Mouse (Mus musculus) embryonic fibroblast, embryonic 13.5 days (primary cell): Measurements from ENCODE around the gene Cdca3. TPM values are rescaled to one million over a fixed set of nuclear protein-coding genes. Genes with fewer than 3 reads are reported as not detected.
A peak's percentile ranks its signal among the peaks of the same experiment; 100 is the strongest.
"Not testable (repeated sequence)": the region's sequence is repeated elsewhere in the genome, so short reads cannot be mapped to it uniquely, and the experiment has no call there.

Experiments
- H3K27ac ChIP-seq: 2 replicates; pipeline ENCODE4 v1.5.1; 2012; ENCODE audit warnings: low read length, control low read depth, inconsistent platforms; ENCODE audit not compliant: insufficient read depth
- H3K4me1 ChIP-seq: 2 replicates; pipeline ENCODE4 v1.6.1; 2011; ENCODE audit warnings: low read length; ENCODE audit not compliant: control insufficient read depth, insufficient read depth
- H3K4me3 ChIP-seq: 2 replicates; pipeline ENCODE4 v1.5.1; 2011; ENCODE audit warnings: mild to moderate bottlenecking, control low read depth, low read length; ENCODE audit not compliant: insufficient read depth
- CTCF ChIP-seq: IDR thresholded peaks from 2 replicates; pipeline ENCODE4 v1.5.1; 2011; ENCODE audit warnings: mild to moderate bottlenecking, control low read depth, low read length, moderate library complexity, borderline replicate concordance; ENCODE audit not compliant: insufficient read depth
- POLR2A ChIP-seq: IDR thresholded peaks from 2 replicates; pipeline ENCODE4 v1.6.1; 2011; ENCODE audit warnings: low read depth, mild to moderate bottlenecking, control low read depth, low read length, moderate library complexity
- polyA plus RNA-seq: library from polyadenylated mRNA; stranded (reverse); fragments of >200 nt; gene quantifications from 2 replicates; pipeline ENCODE4 v1.2.4, GENCODE M21; 2011; ENCODE audit warnings: low read depth; ENCODE audit not compliant: missing spikeins, insufficient read length

Gene Cdca3
- polyA plus RNA-seq, 1 experiment: 61.1 TPM

DNA sequence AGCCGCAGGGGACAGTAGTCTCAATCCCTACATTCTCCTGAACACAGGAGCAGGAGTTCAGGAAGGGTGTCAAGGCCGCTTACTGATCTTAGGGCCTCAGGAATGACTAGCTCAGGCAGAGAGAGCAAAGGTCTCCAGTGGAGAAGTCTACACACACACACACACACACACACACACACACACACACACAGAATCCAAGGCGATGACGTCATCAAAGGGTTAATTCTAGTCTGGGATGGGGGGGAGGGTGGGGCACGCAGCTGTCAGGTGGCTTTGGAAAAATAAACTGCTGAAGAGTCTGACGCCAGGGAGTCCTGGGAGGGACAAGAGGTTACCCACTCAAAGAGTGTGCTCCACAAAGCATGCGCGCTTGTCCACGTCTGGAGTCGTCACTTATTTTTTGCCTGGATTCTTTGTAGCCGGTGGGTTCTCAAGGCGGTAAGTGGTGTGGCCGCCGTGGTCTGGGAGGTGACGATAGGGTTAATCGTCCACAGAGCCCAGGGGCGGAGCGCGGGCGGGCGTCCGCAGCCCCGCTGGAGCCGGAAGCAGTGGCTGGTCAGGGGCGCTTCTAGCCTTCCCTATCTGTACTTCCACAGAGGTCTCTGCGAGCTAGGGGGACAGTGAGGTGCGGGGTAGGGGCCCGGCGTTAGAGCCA lies 20.9 kb upstream of the Cdca3 start, which contains the start of gene Spsb2:
Gene Spsb2 (plus strand): TSS at position 304 of the 655 bp plus-strand sequence.
- TF ChIP-seq CTCF: no peak
- peak; percentile 63 for TF ChIP-seq POLR2A
- H3K27ac ChIP-seq: peak within 1 kb of the TSS; percentile 94
- peak within 1 kb of the TSS; percentile 76 for H3K4me3 ChIP-seq
- peaks cover 8% of the 10 kb centered on the region for H3K4me1 ChIP-seq

DNA sequence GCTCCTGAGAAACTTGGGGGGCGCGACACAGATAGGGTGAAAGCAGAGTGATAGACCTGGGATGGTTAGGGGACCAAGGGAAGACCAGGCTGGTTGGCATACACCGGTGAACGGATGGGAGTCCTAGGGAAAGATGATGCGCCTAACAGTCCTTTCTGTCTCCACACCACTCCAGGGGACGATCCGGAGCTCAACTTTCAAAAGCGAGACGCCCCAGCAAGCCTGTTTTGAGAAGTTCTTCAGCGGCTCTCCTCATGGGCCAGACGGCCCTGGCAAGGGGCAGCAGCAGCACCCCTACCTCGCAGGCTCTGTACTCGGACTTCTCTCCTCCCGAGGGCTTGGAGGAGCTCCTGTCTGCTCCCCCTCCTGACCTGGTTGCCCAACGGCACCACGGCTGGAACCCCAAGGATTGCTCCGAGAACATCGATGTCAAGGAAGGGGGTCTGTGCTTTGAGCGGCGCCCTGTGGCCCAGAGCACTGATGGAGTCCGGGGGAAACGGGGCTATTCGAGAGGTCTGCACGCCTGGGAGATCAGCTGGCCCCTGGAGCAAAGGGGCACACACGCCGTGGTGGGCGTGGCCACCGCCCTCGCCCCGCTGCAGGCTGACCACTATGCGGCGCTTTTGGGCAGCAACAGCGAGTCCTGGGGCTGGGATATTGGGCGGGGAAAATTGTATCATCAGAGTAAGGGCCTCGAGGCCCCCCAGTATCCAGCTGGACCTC lies 20.1 kb upstream of the Cdca3 start:
- TF ChIP-seq CTCF: peak; percentile 58
- TF ChIP-seq POLR2A: peak; percentile 65; the same call in 1 of the 2 replicates
- Histone ChIP-seq H3K27ac (peak overlapping the region; percentile 91), H3K4me1 (peaks cover 8% of the 10 kb centered on the region), H3K4me3 (peak overlapping the region; percentile 76)

DNA sequence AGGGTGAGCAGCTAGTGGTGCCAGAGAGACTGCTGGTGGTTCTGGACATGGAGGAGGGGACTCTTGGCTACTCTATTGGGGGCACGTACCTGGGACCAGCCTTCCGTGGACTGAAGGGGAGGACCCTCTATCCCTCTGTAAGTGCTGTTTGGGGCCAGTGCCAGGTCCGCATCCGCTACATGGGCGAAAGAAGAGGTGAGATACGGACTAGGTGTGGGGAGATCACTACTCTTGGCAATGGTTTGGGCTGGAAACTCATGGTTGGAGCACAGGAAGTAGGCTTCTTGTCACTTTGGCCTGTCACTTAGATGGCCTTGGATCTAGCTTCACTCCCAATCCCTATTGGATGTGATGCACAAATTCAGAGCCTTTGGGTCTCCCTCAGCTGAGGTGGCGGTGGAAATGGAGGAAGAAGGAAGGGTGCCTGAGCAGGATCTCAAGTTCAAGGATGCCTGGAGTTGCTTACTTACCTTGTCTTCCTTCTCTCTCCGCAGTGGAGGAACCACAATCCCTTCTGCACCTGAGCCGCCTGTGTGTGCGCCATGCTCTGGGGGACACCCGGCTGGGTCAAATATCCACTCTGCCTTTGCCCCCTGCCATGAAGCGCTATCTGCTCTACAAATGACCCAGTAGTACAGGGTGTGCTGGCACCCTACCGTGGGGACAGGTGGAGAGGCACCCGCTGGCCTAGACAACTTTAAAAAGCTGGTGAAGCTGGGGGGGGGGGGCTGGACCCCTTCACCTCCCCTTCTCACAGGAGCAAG lies 19.4 kb upstream of the Cdca3 start:
- H3K4me1 ChIP-seq: peaks cover 8% of the 10 kb centered on the region
- H3K4me3 ChIP-seq: peak overlapping the region; percentile 76
- H3K27ac ChIP-seq: peak overlapping the region; percentile 16; the same call in 1 of the 2 replicates
- TF ChIP-seq CTCF: no peak
- TF ChIP-seq POLR2A: peak; percentile 55; the same call in 1 of the 2 replicates

DNA sequence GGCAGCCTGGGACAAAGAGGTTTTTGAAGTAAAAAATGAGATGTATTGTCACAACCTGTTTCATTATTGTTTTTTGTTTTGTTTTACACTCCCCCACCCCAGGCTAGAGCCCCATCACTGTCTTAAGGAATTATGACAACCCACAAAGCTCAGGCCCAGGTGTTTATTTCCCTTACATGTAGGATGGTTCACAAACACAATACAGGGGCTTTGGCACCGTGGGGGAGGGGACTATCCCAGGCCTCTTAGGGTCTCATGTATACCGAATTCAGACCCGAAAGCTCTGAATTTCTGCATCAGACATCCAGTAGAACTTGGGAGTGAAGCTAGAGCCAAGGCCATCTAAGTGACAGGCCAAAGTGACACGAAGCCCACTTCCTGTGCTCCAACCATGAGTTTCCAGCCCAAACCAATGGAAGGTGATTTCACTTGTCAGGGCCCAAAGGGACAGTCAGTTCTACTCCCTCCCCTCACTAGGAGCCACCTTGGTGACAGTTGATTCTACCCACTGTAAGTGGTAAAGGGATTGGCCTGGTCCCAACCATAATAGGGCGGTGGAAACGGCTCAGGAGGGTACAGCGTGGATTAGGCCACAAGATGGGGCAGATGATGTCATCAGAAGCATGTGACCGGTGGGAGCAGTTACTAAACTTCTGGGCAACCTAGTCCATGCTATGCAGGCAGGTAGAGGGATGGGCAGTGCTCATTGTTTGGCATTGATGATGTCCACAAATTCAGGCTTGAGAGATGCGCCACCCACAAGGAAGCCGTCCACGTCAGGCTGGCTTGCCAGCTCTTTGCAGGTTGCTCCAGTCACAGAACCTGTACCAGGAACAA lies 18.6 kb upstream of the Cdca3 start:
- not testable (repeated sequence) for H3K27ac ChIP-seq, H3K4me3 ChIP-seq, H3K4me1 ChIP-seq

DNA sequence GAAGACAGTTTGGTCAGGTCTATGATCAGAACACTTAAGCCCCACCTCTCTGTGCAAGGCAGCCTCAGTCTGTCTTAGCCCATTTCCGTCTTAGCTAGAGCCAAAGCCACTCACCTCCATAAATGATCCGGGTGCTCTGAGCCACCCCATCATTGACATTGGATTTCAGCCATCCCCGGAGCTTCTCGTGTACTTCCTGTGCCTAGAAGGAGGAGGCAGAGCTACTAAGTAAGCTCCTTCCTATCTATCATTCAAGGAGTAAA lies 18.0 kb upstream of the Cdca3 start:
- H3K4me1 ChIP-seq: peaks cover 8% of the 10 kb centered on the region
- TF ChIP-seq POLR2A: peak; percentile 26; the same call in 1 of the 2 replicates
- no peak for TF ChIP-seq CTCF
- no peak overlapping the region for H3K4me3 ChIP-seq
- H3K27ac ChIP-seq: no peak overlapping the region

DNA sequence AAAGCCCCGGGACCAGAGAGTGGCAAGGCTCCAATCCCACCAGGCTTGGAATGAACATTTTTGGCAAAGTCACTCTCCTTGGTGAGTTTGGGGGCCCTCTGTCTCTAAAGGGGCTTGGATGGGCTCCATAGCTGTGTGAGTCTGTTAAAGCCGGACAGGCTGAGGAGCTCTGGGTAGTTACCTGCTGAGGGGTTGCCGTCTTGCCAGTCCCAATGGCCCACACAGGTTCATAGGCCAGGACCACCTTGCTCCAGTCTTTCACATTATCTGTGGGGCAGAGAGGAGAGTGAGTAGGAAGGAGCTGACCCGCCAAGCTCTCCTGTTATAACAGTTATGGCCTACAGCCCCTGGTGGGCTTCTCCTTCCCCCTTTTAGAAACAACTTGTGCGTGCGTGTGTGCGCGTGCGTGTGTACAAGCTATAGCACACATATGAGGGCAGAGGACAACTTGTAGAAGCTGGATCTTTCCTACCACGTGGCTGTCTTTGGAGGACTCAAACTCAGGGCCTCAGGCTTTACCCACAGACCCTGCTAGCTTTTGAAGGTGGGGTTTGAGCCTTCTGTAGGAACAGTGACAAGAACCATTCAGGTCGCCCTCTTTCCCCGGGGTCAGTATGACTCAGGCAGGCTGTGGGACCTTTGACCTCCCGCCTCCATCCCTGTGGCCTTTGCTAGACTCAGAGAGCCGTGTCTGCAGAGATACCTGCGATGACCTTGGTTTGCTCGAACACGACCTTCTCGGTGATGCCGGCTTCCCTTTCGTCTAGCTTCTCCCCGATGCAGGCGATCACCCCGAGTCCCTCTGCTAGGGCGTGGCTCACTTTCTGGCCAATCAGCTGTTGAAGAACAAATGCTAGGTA lies 17.4 kb upstream of the Cdca3 start:
- no peak for TF ChIP-seq POLR2A
- TF ChIP-seq CTCF: no peak
- Histone ChIP-seq H3K27ac (no peak overlapping the region), H3K4me1 (peaks cover 8% of the 10 kb centered on the region), H3K4me3 (peak overlapping the region; percentile 70)

DNA sequence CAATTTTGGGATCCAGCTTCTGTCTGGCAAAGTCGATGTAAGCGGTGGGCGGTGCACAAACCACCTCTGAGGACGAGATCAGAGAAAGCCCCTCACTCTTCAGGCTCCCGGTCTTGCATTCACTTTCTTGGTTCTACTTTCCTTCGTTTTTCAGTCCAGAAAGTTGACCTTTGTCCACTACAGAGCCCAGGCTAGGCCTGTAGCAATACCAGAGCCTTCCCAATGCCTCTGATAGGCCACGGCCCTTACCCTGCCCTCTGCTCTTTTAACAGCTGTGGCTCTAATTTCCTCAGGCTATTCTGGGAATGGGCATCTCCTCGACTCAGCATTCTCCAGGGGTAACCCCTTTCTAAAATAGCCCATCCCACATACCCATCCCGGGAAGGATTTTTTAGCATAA lies 16.5 kb upstream of the Cdca3 start:
- Histone ChIP-seq H3K4me1 (peaks cover 3% of the 10 kb centered on the region; the same call in 1 of the 2 replicates), H3K27ac (peak overlapping the region; percentile 58), H3K4me3 (peak overlapping the region; percentile 70)
- no peak for TF ChIP-seq CTCF
- TF ChIP-seq POLR2A: no peak

DNA sequence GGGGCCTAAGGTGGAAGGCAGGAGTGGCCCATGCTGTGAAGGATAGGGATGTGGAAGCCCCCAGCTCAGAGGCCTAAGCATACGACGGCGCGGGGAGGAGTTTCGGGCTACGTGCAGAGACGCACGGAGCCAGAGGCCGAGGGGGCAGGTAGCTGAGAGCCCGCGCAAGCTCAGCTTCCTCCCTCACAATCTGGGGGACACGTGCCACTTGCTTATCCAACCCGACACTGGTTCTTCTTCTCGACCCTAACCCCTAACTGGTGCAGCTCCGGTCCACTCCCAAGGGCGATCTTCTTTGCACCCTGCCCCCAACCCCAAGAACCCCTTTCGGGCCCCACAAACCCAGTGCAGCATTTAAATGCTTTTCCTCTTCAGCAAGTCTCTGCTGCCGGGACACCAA lies 15.9 kb upstream of the Cdca3 start:
- Histone ChIP-seq H3K4me3 (peak overlapping the region; percentile 70), H3K27ac (peak overlapping the region; percentile 58), H3K4me1 (no peaks in the 10 kb centered on the region)
- TF ChIP-seq CTCF (no peak), POLR2A (peak; percentile 52)
